Mouse (Mus musculus) CH12.LX (cell line): ENCODE results near the gene Ina. TPM values are rescaled to one million over a fixed set of nuclear protein-coding genes. Genes with fewer than 3 reads are reported as not detected.
"Not testable (repeated sequence)": the region's sequence is repeated elsewhere in the genome, so short reads cannot be mapped to it uniquely, and the experiment has no call there.

Source experiments
- DNase-seq: peaks from one replicate; pipeline ENCODE4 v3.0.0-alpha.2; 2013; ENCODE audit errors: extremely low read depth
- H3K27ac ChIP-seq: 2 replicates; pipeline ENCODE4 v1.5.1; 2012; ENCODE audit warnings: low read depth, mild to moderate bottlenecking, control low read depth, moderate library complexity; ENCODE audit not compliant: insufficient read depth
- H3K27me3 ChIP-seq: replicated peaks from 2 replicates; pipeline ENCODE3; 2012; ENCODE audit warnings: inconsistent platforms
- H3K36me3 ChIP-seq, 2 experiments: replicated peaks in 1 of 2; 2 replicates each; pipeline versions ENCODE3 to v1.6.1; 2012; ENCODE audit warnings: inconsistent platforms in 1 of 2, low read length in 1 of 2, mild to moderate bottlenecking in 1 of 2, mixed read lengths in 1 of 2, moderate library complexity in 1 of 2; ENCODE audit not compliant: control insufficient read depth in 1 of 2, insufficient read depth in 1 of 2
- H3K4me1 ChIP-seq, 2 experiments: 2 replicates each; pipeline ENCODE4 v1.6.1; 2012; ENCODE audit warnings: inconsistent platforms in 1 of 2, moderate library complexity in 1 of 2; ENCODE audit not compliant: insufficient read depth in 2 of 2, control insufficient read depth in 1 of 2
- H3K4me2 ChIP-seq: 2 replicates; pipeline ENCODE4 v1.6.1; 2012; ENCODE audit warnings: low read depth, mild to moderate bottlenecking, control low read depth; ENCODE audit not compliant: poor library complexity, insufficient read depth, severe bottlenecking
- H3K4me3 ChIP-seq, 3 experiments: fragments of 150-350 bp in 1 of 3; sonication (generic) in 1 of 3; replicated peaks in 1 of 3; 2 replicates each; pipeline versions ENCODE3 to v1.5.1; 2011 to 2012; ENCODE audit warnings: low read depth in 2 of 3, low read length in 2 of 3, mild to moderate bottlenecking in 2 of 3, moderate library complexity in 2 of 3, control low read depth in 1 of 3, improper control_type of control experiment in 1 of 3, inconsistent platforms in 1 of 3, mixed read lengths in 1 of 3; ENCODE audit not compliant: poor library complexity in 1 of 3
- H3K79me2 ChIP-seq: replicated peaks from 2 replicates; pipeline ENCODE4 v1.6.1; 2012; ENCODE audit warnings: mild to moderate bottlenecking, moderate library complexity; ENCODE audit not compliant: control insufficient read depth, poor library complexity, insufficient read depth, severe bottlenecking; ENCODE audit errors: extremely low read depth
- H3K9ac ChIP-seq: 2 replicates; pipeline ENCODE4 v1.6.1; 2012; ENCODE audit warnings: low read depth, mild to moderate bottlenecking, control low read depth, moderate library complexity; ENCODE audit not compliant: insufficient read depth
- H3K9me3 ChIP-seq: replicated peaks from 2 replicates; pipeline ENCODE3; 2012; ENCODE audit warnings: low read length, inconsistent platforms, mixed read lengths
- CTCF ChIP-seq, 2 experiments: IDR thresholded peaks in 1 of 2; conservative IDR thresholded peaks in 1 of 2; 2 replicates each; pipeline ENCODE4 v1.5.1; 2011 to 2012; ENCODE audit warnings: low read depth in 2 of 2, low read length in 2 of 2, improper control_type of control experiment in 1 of 2, inconsistent platforms in 1 of 2, mild to moderate bottlenecking in 1 of 2, moderate library complexity in 1 of 2
- IRF4 ChIP-seq: IDR thresholded peaks from 2 replicates; pipeline ENCODE4 v1.6.1; 2014; ENCODE audit warnings: low read depth, mild to moderate bottlenecking, inconsistent platforms, low read length, improper control_type of control experiment
- JUN ChIP-seq: IDR thresholded peaks from 2 replicates; pipeline ENCODE4 v1.6.1; 2011; ENCODE audit warnings: low read depth, mild to moderate bottlenecking, low read length, improper control_type of control experiment, moderate library complexity; ENCODE audit not compliant: insufficient read depth
- MEF2A ChIP-seq: IDR thresholded peaks from 2 replicates; pipeline ENCODE4 v1.6.1; 2014; ENCODE audit warnings: low read depth, mild to moderate bottlenecking, inconsistent platforms, low read length, improper control_type of control experiment, borderline replicate concordance
- MYC ChIP-seq: IDR thresholded peaks from 2 replicates; pipeline ENCODE4 v1.6.1; 2011; ENCODE audit warnings: low read depth, mild to moderate bottlenecking, improper control_type of control experiment, low read length
- NELFE ChIP-seq: IDR thresholded peaks from 2 replicates; pipeline ENCODE4 v1.6.1; 2011; ENCODE audit warnings: low read depth, low read length, improper control_type of control experiment
- NRF1 ChIP-seq: IDR thresholded peaks from 2 replicates; pipeline ENCODE4 v1.6.1; 2014; ENCODE audit warnings: low read depth, mild to moderate bottlenecking, inconsistent platforms, low read length, improper control_type of control experiment, moderate library complexity
- POLR2A ChIP-seq: IDR thresholded peaks from 2 replicates; pipeline ENCODE4 v1.6.1; 2011; ENCODE audit warnings: low read depth, mild to moderate bottlenecking, improper control_type of control experiment, low read length
- SIN3A ChIP-seq: IDR thresholded peaks from 2 replicates; pipeline ENCODE4 v1.6.1; 2012; ENCODE audit warnings: low read length, improper control_type of control experiment, inconsistent platforms
- SMC3 ChIP-seq: IDR thresholded peaks from 2 replicates; pipeline ENCODE4 v1.6.1; 2011; ENCODE audit warnings: low read depth, low read length, improper control_type of control experiment
- TCF12 ChIP-seq: IDR thresholded peaks from 2 replicates; pipeline ENCODE4 v1.6.1; 2014; ENCODE audit warnings: low read depth, mild to moderate bottlenecking, inconsistent platforms, low read length, improper control_type of control experiment
- USF1 ChIP-seq: IDR thresholded peaks from 2 replicates; pipeline ENCODE4 v1.6.1; 2014; ENCODE audit warnings: low read depth, mild to moderate bottlenecking, inconsistent platforms, low read length, improper control_type of control experiment
- ZC3H11A ChIP-seq: IDR thresholded peaks from 2 replicates; pipeline ENCODE4 v1.6.1; 2012; ENCODE audit warnings: low read depth, mild to moderate bottlenecking, inconsistent platforms, low read length, improper control_type of control experiment
- ZNF384 ChIP-seq: IDR thresholded peaks from 2 replicates; pipeline ENCODE4 v1.6.1; 2012; ENCODE audit warnings: low read depth, low read length, improper control_type of control experiment, inconsistent platforms
- dilution Hi-C: fragments of 300-500 bp; cut with MboI; formaldehyde crosslinking; loops from 2 replicates; pipeline ENCODE4 v1.14.3; 2020; ENCODE audit warnings: low sequenced_read_pairs; ENCODE audit not compliant: extremely low pct_unique_long_range_greater_than_20kb, extremely low pct_ligation_motif_present
- in situ Hi-C: fragments of 300-500 bp; cut with MboI; formaldehyde crosslinking; loops from 3 replicates; pipeline ENCODE4 v1.14.3; 2019; ENCODE audit warnings: low sequenced_read_pairs, low pct_ligation_motif_present, low pct_unique_long_range_greater_than_20kb, mixed read lengths
- polyA plus RNA-seq: library from polyadenylated mRNA; unstranded; fragments of >175 nt; gene quantifications from 2 replicates; pipeline ENCODE4 v1.2.1, GENCODE M21; 2012; ENCODE audit warnings: low read depth; ENCODE audit not compliant: insufficient read length
- total RNA-seq, 2 experiments: library from RNA; depleted of rRNA; stranded (reverse); fragments of 300-350 nt in 1 of 2; fragments of >200 nt in 1 of 2; gene quantifications; 2 replicates each; pipeline ENCODE4 v1.2.3; 2012 to 2014

The Ina gene
- total and polyA plus RNA-seq, 3 experiments, result not detected

DNA sequence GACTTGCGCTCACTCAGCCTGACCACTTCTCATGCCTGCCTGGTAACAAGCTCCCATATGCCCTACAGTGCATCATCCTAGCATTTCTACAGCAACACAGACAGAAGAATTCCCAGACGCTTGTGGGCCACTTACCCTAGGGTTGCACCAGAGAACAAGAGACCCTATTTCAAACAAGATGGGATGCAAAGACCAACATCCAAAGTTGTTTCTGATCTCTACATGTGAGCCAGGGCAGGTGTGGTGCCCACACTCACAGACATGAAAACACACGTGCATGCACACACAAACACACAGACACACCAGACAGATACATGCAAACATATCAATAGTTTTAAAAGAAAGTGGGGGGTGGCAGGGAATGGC, 24.4 kb upstream of the Ina start:
- TF ChIP-seq JUN, result no peak
- TF ChIP-seq, all 38 proteins: peak for 0
- Histone ChIP-seq H3K27me3 (no peaks in the 10 kb centered on the region), H3K4me1 (peaks cover 0 to 17% of the 10 kb centered on the region in 2 experiments; a peak in 2 of 4 replicates), H3K4me3 (no peak overlapping the region), H3K4me2 (no peak overlapping the region), H3K9me3 (no peaks in the 10 kb centered on the region), H3K36me3 (no peaks in the 10 kb centered on the region), H3K27ac (no peak overlapping the region), H3K79me2 (no peaks in the 10 kb centered on the region), H3K9ac (no peak overlapping the region)
- dilution Hi-C loops, result no loop called here
- no peak for DNase-seq
- in situ Hi-C loops, result loop anchor here (10.0 kb wide), 1 partner anchor 315 kb away; the partner anchor contains the start of gene Cyp17a1

DNA sequence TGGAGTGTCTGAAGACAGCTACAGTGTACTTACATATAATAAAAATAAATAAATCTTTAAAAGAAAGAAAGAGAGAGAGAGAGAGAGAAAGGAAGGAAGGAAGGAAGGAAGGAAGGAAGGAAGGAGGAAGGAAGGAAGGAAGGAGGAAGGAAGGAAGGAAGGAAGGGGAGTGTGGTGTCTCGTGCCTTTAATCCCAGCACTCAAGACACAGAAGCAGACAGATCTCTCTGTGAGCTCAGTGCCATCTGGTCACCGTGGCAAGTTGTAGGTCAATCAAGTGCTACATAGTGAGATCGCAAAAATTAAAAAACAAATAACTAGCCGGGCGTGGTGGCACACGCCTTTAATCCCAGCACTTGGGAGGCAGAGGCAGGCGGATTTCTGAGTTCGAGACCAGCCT, 23.9 kb upstream of the Ina start:
- H3K9ac ChIP-seq, H3K4me2 ChIP-seq, H3K4me3 ChIP-seq, H3K79me2 ChIP-seq, DNase-seq, dilution Hi-C loops, H3K36me3 ChIP-seq, H3K27me3 ChIP-seq, H3K9me3 ChIP-seq, H3K27ac ChIP-seq: not testable (repeated sequence)
- peaks cover 0 to 17% of the 10 kb centered on the region in 2 experiments; a peak in 2 of 4 replicates for H3K4me1 ChIP-seq
- in situ Hi-C loops, result loop anchor here (10.0 kb wide), 1 partner anchor 316 kb away; the partner anchor contains the start of gene Cyp17a1

DNA sequence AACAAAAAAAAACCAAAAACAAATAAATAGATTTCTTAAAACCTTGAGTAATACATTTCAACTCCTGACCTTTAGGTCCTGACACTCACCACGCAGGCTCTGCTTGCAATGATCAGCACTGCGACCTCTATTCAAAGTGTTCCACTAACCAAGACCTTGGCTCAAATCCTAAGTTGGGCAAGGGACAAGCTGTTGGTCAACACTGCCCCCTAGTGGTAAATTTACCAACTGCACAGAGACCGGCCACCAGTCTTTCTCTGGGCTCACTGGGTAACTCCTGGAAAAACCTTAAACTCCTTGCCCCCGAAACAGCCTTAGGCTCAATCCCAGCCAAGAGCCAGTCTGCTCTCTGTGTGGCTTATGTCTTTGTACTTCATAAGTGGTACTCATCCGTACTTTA, 23.4 kb upstream of the Ina start:
- H3K9me3 ChIP-seq, result no peaks in the 10 kb centered on the region
- dilution Hi-C loops, result no loop called here
- H3K4me3 ChIP-seq, result no peak overlapping the region
- H3K79me2 ChIP-seq, result no peaks in the 10 kb centered on the region
- in situ Hi-C loops, result loop anchor here (10.0 kb wide), 1 partner anchor 316 kb away; the partner anchor contains the start of gene Cyp17a1
- no peak overlapping the region for H3K4me2 ChIP-seq
- H3K4me1 ChIP-seq, result peaks cover 2 to 17% of the 10 kb centered on the region in 2 experiments; a peak in 3 of 4 replicates
- TF ChIP-seq CTCF (conservative IDR thresholded peaks at IDR 0.05 in 1 of 2, IDR thresholded peaks at IDR 0.05 in 1 of 2; ENCODE audit: low read depth in 2 of 2, low read length in 2 of 2), result peak; percentile 86 to 98
- 0 out of 2 replicates have a peak, but pooled peaks have one; percentile 43 for TF ChIP-seq NRF1
- TF ChIP-seq POLR2A, result no peak
- 0 out of 2 replicates have a peak, but pooled peaks have one; percentile 23 for TF ChIP-seq TCF12
- TF ChIP-seq MEF2A, result peak; percentile 30; the same call in 1 of the 2 replicates
- peak; percentile 68 for TF ChIP-seq ZNF384
- TF ChIP-seq ZC3H11A, result peak; percentile 82
- TF ChIP-seq NELFE, result peak; percentile 27; the same call in 1 of the 2 replicates
- peak; percentile 95 for TF ChIP-seq SMC3
- no peak for TF ChIP-seq IRF4
- no peak for TF ChIP-seq USF1
- 0 out of 2 replicates have a peak, but pooled peaks have one; percentile 37 for TF ChIP-seq MYC
- peak; percentile 69; the same call in 1 of the 2 replicates for TF ChIP-seq SIN3A
- H3K9ac ChIP-seq, result no peak overlapping the region
- no peaks in the 10 kb centered on the region for H3K36me3 ChIP-seq
- no peaks in the 10 kb centered on the region for H3K27me3 ChIP-seq
- peak; percentile 80 for DNase-seq
- H3K27ac ChIP-seq, result no peak overlapping the region
